Mouse (Mus musculus) myocyte (in vitro differentiated cells): Measurements from ENCODE around the gene Rassf2.

ENCODE experiments used
- E2F4 ChIP-seq: IDR thresholded peaks from one replicate; pipeline ENCODE4 v1.6.1; 2011; ENCODE audit warnings: mild to moderate bottlenecking, control low read depth, moderate library complexity; ENCODE audit not compliant: insufficient read depth
- POLR2A ChIP-seq: IDR thresholded peaks from one replicate; pipeline ENCODE4 v1.6.1; 2011; ENCODE audit warnings: low read depth, mild to moderate bottlenecking, control low read depth, moderate library complexity; ENCODE audit not compliant: insufficient read length
- POLR2AphosphoS2 ChIP-seq: IDR thresholded peaks from one replicate; pipeline ENCODE4 v1.6.1; 2011; ENCODE audit warnings: low read depth, control low read depth; ENCODE audit not compliant: insufficient read length

DNA sequence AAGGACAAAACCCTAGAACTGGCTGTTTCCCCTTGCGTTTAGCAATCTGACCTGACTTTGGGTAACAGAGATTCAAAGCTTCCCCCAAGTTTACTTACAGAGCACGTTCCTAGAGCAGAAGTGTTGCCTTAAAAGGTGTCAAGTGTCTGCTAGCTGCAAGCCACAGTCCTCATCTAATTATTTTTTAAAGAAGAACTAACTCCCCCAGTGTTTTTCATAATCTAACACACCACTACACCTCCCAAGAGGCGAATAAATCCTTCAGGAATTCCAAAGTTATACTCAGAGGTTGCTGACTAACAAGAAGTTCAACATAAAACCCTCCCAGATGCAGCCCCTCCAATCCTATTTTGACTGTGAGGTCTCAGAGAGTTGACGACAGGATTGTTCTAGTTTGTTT lies 21.9 kb downstream of the Rassf2 start:
- no peak for TF ChIP-seq POLR2AphosphoS2
- TF ChIP-seq POLR2A: no peak
- no peak for TF ChIP-seq E2F4
